Mouse (Mus musculus) cerebral cortex, adult 2 months (tissue): Measurements from ENCODE around the gene Fam89a.

Experiments
- WGBS: fragments of 180-500 bp; shearing (Covaris S2); methylation state at CpG from one replicate; pipeline ENCODE4 v1.1.7; 2018; 5-methylcytosine and 5-hydroxymethylcytosine counted together

Gene Fam89a

GRCm38 (mm10) chr8:124751709-124752173 lies at the start of gene Fam89a:
Fam89a (minus strand) TSS chr8:124751832.
- WGBS = 1% methylated on average over 41 of the region's 41 CpGs

GRCm38 (mm10) chr8:124800542-124800941 lies 48.9 kb upstream of the Fam89a start:
- WGBS = 69% methylated on average over 11 of the region's 11 CpGs

- 69% methylated on average over 8 of the region's 8 CpGs for WGBS
These were observed 44.3 kb upstream of the Fam89a start for GRCm38 (mm10) chr8:124795781-124796488.

- WGBS = under 1% methylated on average over 25 of the region's 25 CpGs
These were observed 42.8 kb upstream of the Fam89a start for GRCm38 (mm10) chr8:124794486-124794780.

- under 1% methylated on average over 81 of the region's 81 CpGs for WGBS
These were observed 42.2 kb upstream of the Fam89a start for GRCm38 (mm10) chr8:124793661-124794485.

- WGBS = 1% methylated on average over 48 of the region's 51 CpGs
These were observed 41.6 kb upstream of the Fam89a start for GRCm38 (mm10) chr8:124793172-124793651.

GRCm38 (mm10) chr8:124792708-124793107 lies 41.1 kb upstream of the Fam89a start, which contains the start of gene Trim67:
Trim67 (plus strand) TSS chr8:124793092.
- 1% methylated on average over 39 of the region's 39 CpGs for WGBS

GRCm38 (mm10) chr8:124792186-124792585 lies 40.6 kb upstream of the Fam89a start:
- WGBS = 1% methylated on average over 32 of the region's 32 CpGs

GRCm38 (mm10) chr8:124791751-124792150 lies 40.1 kb upstream of the Fam89a start:
- WGBS = 41% methylated on average over 4 of the region's 4 CpGs

GRCm38 (mm10) chr8:124790676-124791075 lies 39.0 kb upstream of the Fam89a start:
- 80% methylated on average over 4 of the region's 4 CpGs for WGBS

GRCm38 (mm10) chr8:124784613-124785012 lies 33.0 kb upstream of the Fam89a start:
- WGBS = 51% methylated on average over 13 of the region's 13 CpGs

- WGBS = 88% methylated on average over 15 of the region's 15 CpGs
These were observed 31.6 kb upstream of the Fam89a start for GRCm38 (mm10) chr8:124783228-124783627.

GRCm38 (mm10) chr8:124782431-124782830 lies 30.8 kb upstream of the Fam89a start:
- 88% methylated on average over 3 of the region's 3 CpGs for WGBS

GRCm38 (mm10) chr8:124780236-124780635 lies 28.6 kb upstream of the Fam89a start:
- 15% methylated on average over 7 of the region's 7 CpGs for WGBS

GRCm38 (mm10) chr8:124775695-124776094 lies 24.1 kb upstream of the Fam89a start:
- 22% methylated on average over 16 of the region's 16 CpGs for WGBS

GRCm38 (mm10) chr8:124772389-124772788 lies 20.8 kb upstream of the Fam89a start:
- 68% methylated on average over 2 of the region's 2 CpGs for WGBS

GRCm38 (mm10) chr8:124763061-124763460 lies 11.4 kb upstream of the Fam89a start:
- 77% methylated on average over 7 of the region's 7 CpGs for WGBS

- WGBS = 47% methylated on average over 3 of the region's 3 CpGs
These were observed 6.9 kb upstream of the Fam89a start for GRCm38 (mm10) chr8:124758544-124758943.

GRCm38 (mm10) chr8:124756601-124757000 lies 5.0 kb upstream of the Fam89a start:
- WGBS = 66% methylated on average over 5 of the region's 5 CpGs

- WGBS = 85% methylated on average over 2 of the region's 2 CpGs
These were observed 4.5 kb upstream of the Fam89a start for GRCm38 (mm10) chr8:124756153-124756552.

GRCm38 (mm10) chr8:124755481-124755880 lies 3.8 kb upstream of the Fam89a start:
- 92% methylated on average over 8 of the region's 8 CpGs for WGBS

GRCm38 (mm10) chr8:124754792-124755190 lies 3.2 kb upstream of the Fam89a start:
- 64% methylated on average over 4 of the region's 4 CpGs for WGBS
